In the genomic region with DNA sequence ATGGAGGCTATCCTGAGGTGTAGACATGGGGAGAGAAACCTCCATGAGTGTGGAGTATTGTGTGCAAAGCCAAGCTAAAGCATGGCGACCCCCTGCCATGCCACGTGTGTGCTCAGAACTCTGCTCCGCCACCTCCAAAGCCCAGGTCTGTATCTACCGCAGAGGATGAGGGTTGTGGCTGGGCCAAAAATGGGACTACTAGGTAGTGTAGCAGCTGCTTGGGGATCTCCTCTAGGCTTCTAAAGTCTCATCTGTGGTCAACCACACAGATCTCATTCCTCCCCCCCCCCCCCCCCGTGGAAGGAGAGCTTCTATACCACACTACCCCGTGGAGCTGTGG, we compare ENCODE assay signal across 23 mouse cellular contexts. TPM values are rescaled to one million over a fixed set of nuclear protein-coding genes. Genes with fewer than 3 reads are reported as not detected.
DNase-seq lines count a peak whose midpoint lies in the region; ATAC-seq and TF ChIP-seq lines count a peak whose summit lies in the region.
"Had no signal": no experiment of that assay in that cellular context is flagged by ENCODE, and none has a peak within 500 bp of the region (broad histone marks: within the 10 kb centered on the region; RNA-seq: fewer than 3 reads in every experiment).

No protein-coding gene starts in this region.

- no peaks in the 10 kb centered on the region for H3K9me3 ChIP-seq in intestine, embryonic 15.5 days
- H3K9me3 ChIP-seq in midbrain, embryonic 13.5 days, result no peaks in the 10 kb centered on the region
- H3K9me3 ChIP-seq: hindbrain, embryonic 12.5 days had no signal

- no peak overlapping the region for H3K9ac ChIP-seq in intestine, embryonic 15.5 days
- no peak overlapping the region for H3K9ac ChIP-seq in midbrain, embryonic 13.5 days (replicated peaks)
- H3K9ac ChIP-seq: forebrain, postnatal 0 days; hindbrain, embryonic 12.5 days had no signal

- H3K4me3 ChIP-seq in intestine, embryonic 15.5 days (replicated peaks), result 0 out of 2 replicates have a peak overlapping the region, but pooled peaks have one; percentile 4
- H3K4me3 ChIP-seq in thymus, adult 2 months (ENCODE audit: control insufficient read depth, insufficient read depth, low read length), result no peak overlapping the region
- no peak overlapping the region for H3K4me3 ChIP-seq in midbrain, embryonic 13.5 days (replicated peaks)
- H3K4me3 ChIP-seq: erythroblast, embryonic 14.5 days; hindbrain, embryonic 12.5 days; layer of hippocampus, adult 2 months had no signal

- ATAC-seq in CD4-positive, CD25-positive, alpha-beta regulatory T cell, adult 4 months, result peak; percentile 80
- peak; percentile 3; the same call in 1 of the 2 replicates for ATAC-seq in intestine, embryonic 15.5 days
- no peak for ATAC-seq in midbrain, embryonic 13.5 days
- ATAC-seq: forebrain, postnatal 0 days had no signal

- TF ChIP-seq CTCF in thymus, adult 2 months (IDR thresholded peaks at IDR 0.05; ENCODE audit: borderline replicate concordance, control insufficient read depth, extremely low read depth, insufficient read depth, low read length, poor library complexity), result no peak

- no peaks in the 10 kb centered on the region for H3K36me3 ChIP-seq in intestine, embryonic 15.5 days
- no peaks in the 10 kb centered on the region for H3K36me3 ChIP-seq in thymus, adult 2 months (ENCODE audit: control insufficient read depth, insufficient read depth, low read length)
- H3K36me3 ChIP-seq in midbrain, embryonic 13.5 days, result 0 out of 2 replicates have a peak, but pooled peaks cover 2% of the 10 kb centered on the region
- H3K36me3 ChIP-seq: hindbrain, embryonic 12.5 days had no signal

- H3K27ac ChIP-seq in intestine, embryonic 15.5 days, result peak overlapping the region; percentile 92
- peak overlapping the region; percentile 41; the same call in 1 of the 2 replicates for H3K27ac ChIP-seq in thymus, adult 2 months (ENCODE audit: control insufficient read depth, insufficient read depth, low read length)
- no peak overlapping the region for H3K27ac ChIP-seq in midbrain, embryonic 13.5 days
- H3K27ac ChIP-seq: hindbrain, embryonic 12.5 days; layer of hippocampus, adult 2 months; macrophage had no signal

- H3K4me2 ChIP-seq in intestine, embryonic 15.5 days (replicated peaks), result peak overlapping the region; percentile 53
- H3K4me2 ChIP-seq in midbrain, embryonic 13.5 days (replicated peaks), result no peak overlapping the region
- H3K4me2 ChIP-seq: hindbrain, embryonic 12.5 days; midbrain, embryonic 11.5 days had no signal

- peak; percentile 87 for DNase-seq in CD4-positive helper T cell, adult 2 months (ENCODE audit: low read depth, low spot score)
- DNase-seq in thymus, adult 2 months, result peak; percentile 48
- DNase-seq in frontal cortex, postnatal 14 days (ENCODE audit: low spot score in 2 of 2), result no peak
- DNase-seq in left cerebral cortex, adult 9 months (ENCODE audit: low spot score in 2 of 2), result no peak
- DNase-seq: adrenal gland, postnatal 14 days; cerebellum, adult 2 months; forebrain, postnatal 0 days; gastrocnemius, postnatal 14 days; heart, postnatal 10 days; left cerebral cortex, postnatal 4 days; lung, adult 2 months; spleen, adult 18-20 months had no signal

- WGBS in intestine, embryonic 15.5 days, result 69% methylated on average over 6 of the region's 6 CpGs
- 10% methylated on average over 6 of the region's 6 CpGs for WGBS in thymus, adult 2 months
- WGBS in midbrain, embryonic 13.5 days, result 92% methylated on average over 6 of the region's 6 CpGs

- no peak for TF ChIP-seq POLR2A in thymus, adult 2 months (IDR thresholded peaks at IDR 0.05; ENCODE audit: control insufficient read depth, extremely low read depth, insufficient read depth, low read length, poor library complexity)

- no peaks in the 10 kb centered on the region for H3K27me3 ChIP-seq in intestine, embryonic 15.5 days (replicated peaks)
- no peaks in the 10 kb centered on the region for H3K27me3 ChIP-seq in thymus, adult 2 months (ENCODE audit: control insufficient read depth, insufficient read depth, low read length)
- no peaks in the 10 kb centered on the region for H3K27me3 ChIP-seq in midbrain, embryonic 13.5 days
- H3K27me3 ChIP-seq: hindbrain, embryonic 12.5 days had no signal

- peaks cover 44% of the 10 kb centered on the region for H3K4me1 ChIP-seq in intestine, embryonic 15.5 days (replicated peaks)
- peaks cover 29% of the 10 kb centered on the region for H3K4me1 ChIP-seq in thymus, adult 2 months (replicated peaks; ENCODE audit: control insufficient read depth, insufficient read depth, low read length)
- peaks cover 22% of the 10 kb centered on the region; the same call in 1 of the 2 replicates for H3K4me1 ChIP-seq in midbrain, embryonic 13.5 days (replicated peaks)

RNA-seq across cellular contexts. Expression of a gene that starts 18.7 kb away (rescaled TPM):
- under 1 TPM in 1 of 2 experiments, not detected in 1; 0.13 TPM for polyA plus RNA-seq in CD4-positive, CD25-positive, alpha-beta regulatory T cell, adult 4 months (2017; shearing (Covaris generic))
- polyA plus RNA-seq in intestine, embryonic 15.5 days (2015; fragmentation: Nextera tagmentation; extraction: Ambion mirVana), result 12.1 and 13.6 TPM in 2 replicates
- 16.2 and 20.3 TPM in 2 replicates for polyA plus RNA-seq in thymus, adult 2 months (2012; rRNA removed)
- polyA plus RNA-seq in midbrain, embryonic 13.5 days (2015; fragmentation: Nextera tagmentation; extraction: Ambion mirVana), result 11.4 and 12.3 TPM in 2 replicates
- polyA plus RNA-seq: erythroblast, embryonic 14.5 days had no signal

RNA-seq across cellular contexts. Expression of a gene that starts 41.6 kb away (rescaled TPM):
- polyA plus RNA-seq in CD4-positive, CD25-positive, alpha-beta regulatory T cell, adult 4 months (2017; shearing (Covaris generic)), result 10 to 100 TPM; 33.6 to 42.7 TPM
- 29.7 and 33.1 TPM in 2 replicates for polyA plus RNA-seq in intestine, embryonic 15.5 days (2015; fragmentation: Nextera tagmentation; extraction: Ambion mirVana)
- polyA plus RNA-seq in thymus, adult 2 months (2012; rRNA removed), result 32.7 and 36.3 TPM in 2 replicates
- polyA plus RNA-seq in midbrain, embryonic 13.5 days (2015; fragmentation: Nextera tagmentation; extraction: Ambion mirVana), result 42.2 and 43.8 TPM in 2 replicates

RNA-seq across cellular contexts. Expression of a gene that starts 43.4 kb away (rescaled TPM):
- 10 to 100 TPM in 1 of 2 experiments, not detected in 1; 14.2 TPM for polyA plus RNA-seq in CD4-positive, CD25-positive, alpha-beta regulatory T cell, adult 4 months (2017; shearing (Covaris generic))
- not detected in 2 replicates for polyA plus RNA-seq in intestine, embryonic 15.5 days (2015; fragmentation: Nextera tagmentation; extraction: Ambion mirVana)
- not detected in 2 replicates for polyA plus RNA-seq in thymus, adult 2 months (2012; rRNA removed)
- polyA plus RNA-seq in midbrain, embryonic 13.5 days (2015; fragmentation: Nextera tagmentation; extraction: Ambion mirVana), result not detected in 2 replicates
- polyA plus RNA-seq: cerebellum, adult 2 months; embryonic facial prominence, embryonic 11.5 days; erythroblast, embryonic 14.5 days; forebrain, postnatal 0 days; hindbrain, embryonic 12.5 days; liver, adult 2 months; lung, adult 2 months; macrophage; midbrain, embryonic 11.5 days; stomach, embryonic 14.5 days had no signal

RNA-seq across cellular contexts. Expression of a gene that starts 59.3 kb away (rescaled TPM):
- polyA plus RNA-seq in CD4-positive, CD25-positive, alpha-beta regulatory T cell, adult 4 months (2017; shearing (Covaris generic)), result 10 to 100 TPM; 12.0 to 39.6 TPM
- polyA plus RNA-seq in intestine, embryonic 15.5 days (2015; fragmentation: Nextera tagmentation; extraction: Ambion mirVana), result 28.5 and 29.0 TPM in 2 replicates
- 53.8 and 61.0 TPM in 2 replicates for polyA plus RNA-seq in thymus, adult 2 months (2012; rRNA removed)
- polyA plus RNA-seq in midbrain, embryonic 13.5 days (2015; fragmentation: Nextera tagmentation; extraction: Ambion mirVana), result 41.1 and 43.0 TPM in 2 replicates

Comparison
In these comparisons a context has a peak if more than half of its experiments do, and no peak if none do; other contexts are left out.
1. DNase-seq: peak in CD4-positive helper T cell, adult 2 months (single experiment) and thymus, adult 2 months (single experiment); none in frontal cortex, postnatal 14 days (0 of 2) and left cerebral cortex, adult 9 months (0 of 2).
2. RNA of a gene that starts 18.7 kb away (polyA plus RNA-seq): 16.2 to 20.3 TPM in thymus, adult 2 months, 11.4 to 12.3 TPM in midbrain, embryonic 13.5 days and 12.1 to 13.6 TPM in intestine, embryonic 15.5 days; 0.13 TPM in CD4-positive, CD25-positive, alpha-beta regulatory T cell, adult 4 months; every median in the first group is over 10 times any median in the second.